Mouse (Mus musculus) midbrain, embryonic 12.5 days (tissue): ENCODE measurements around the gene Mpp3. TPM values are rescaled to one million over a fixed set of nuclear protein-coding genes. Genes with fewer than 3 reads are reported as not detected.

Source experiments
- ATAC-seq: fragments of 200-750 bp; cut with Nextera tagmentation; 2 replicates; pipeline ENCODE4 v1.8.0; 2017; ENCODE audit warnings: low read depth, moderate TSS enrichment, moderate library complexity; ENCODE audit not compliant: low FRiP score
- H3K27ac ChIP-seq: fragments of 300-500 bp; sonication (generic); replicated peaks from 2 replicates; pipeline ENCODE4 v1.5.1; 2016; ENCODE audit warnings: mild to moderate bottlenecking
- H3K27me3 ChIP-seq: fragments of 300-500 bp; sonication (generic); 2 replicates; pipeline ENCODE4 v1.6.1; 2016; ENCODE audit warnings: mild to moderate bottlenecking
- H3K36me3 ChIP-seq: fragments of 300-500 bp; sonication (generic); 2 replicates; pipeline ENCODE4 v1.6.1; 2016
- H3K4me1 ChIP-seq: fragments of 300-500 bp; sonication (generic); 2 replicates; pipeline ENCODE4 v1.6.1; 2016
- H3K4me2 ChIP-seq: fragments of 300-500 bp; sonication (generic); replicated peaks from 2 replicates; pipeline ENCODE4 v1.6.1; 2016; ENCODE audit warnings: mild to moderate bottlenecking, moderate library complexity
- H3K4me3 ChIP-seq: fragments of 300-500 bp; sonication (generic); 2 replicates; pipeline ENCODE4 v1.5.1; 2016; ENCODE audit warnings: mild to moderate bottlenecking
- H3K9ac ChIP-seq: fragments of 300-500 bp; sonication (generic); replicated peaks from 2 replicates; pipeline ENCODE4 v1.6.1; 2016; ENCODE audit warnings: mild to moderate bottlenecking, moderate library complexity
- H3K9me3 ChIP-seq: fragments of 300-500 bp; sonication (generic); 2 replicates; pipeline ENCODE4 v1.6.1; 2016; ENCODE audit warnings: mild to moderate bottlenecking
- WGBS: fragments of 180-500 bp; shearing (Covaris S2); methylation state at CpG from one replicate; pipeline ENCODE4 v1.1.7; 2016; 5-methylcytosine and 5-hydroxymethylcytosine counted together
- polyA plus RNA-seq: library from polyadenylated mRNA; unstranded; fragments of >200 nt; fragmentation: Nextera tagmentation; extraction: Ambion mirVana; gene quantifications from 2 replicates; pipeline ENCODE4 v1.2.1, GENCODE M21; 2016

Mpp3 gene
- polyA plus RNA-seq, 1 experiment from 2014 or later: 32.1 TPM

- Histone ChIP-seq H3K4me1 (peaks cover 25% of the 10 kb centered on the region), H3K4me2 (peak within 1 kb of the TSS; percentile 99), H3K36me3 (no peaks in the 10 kb centered on the region), H3K9ac (peak within 1 kb of the TSS; percentile 63), H3K27me3 (peaks cover 25% of the 10 kb centered on the region), H3K4me3 (peak within 1 kb of the TSS; percentile 60), H3K9me3 (no peaks in the 10 kb centered on the region), H3K27ac (peak within 1 kb of the TSS; percentile 54)
- peak; percentile 72 for ATAC-seq
- WGBS: 2% methylated on average over 51 of the region's 71 CpGs
These were observed 43.9 kb downstream of the Mpp3 start, which contains the start of gene Cfap97d1 for GRCm38 (mm10) chr11:101984054-101985025. Gene Cfap97d1, plus strand, starts transcription at chr11:101984279.

GRCm38 (mm10) chr11:101983431-101983921 is 44.8 kb downstream of the Mpp3 start:
- Histone ChIP-seq H3K27me3 (peaks cover 25% of the 10 kb centered on the region), H3K4me2 (peak overlapping the region; percentile 99; the same call in 1 of the 2 replicates), H3K27ac (no peak overlapping the region), H3K9ac (no peak overlapping the region), H3K4me3 (no peak overlapping the region), H3K36me3 (no peaks in the 10 kb centered on the region), H3K4me1 (peaks cover 23% of the 10 kb centered on the region), H3K9me3 (no peaks in the 10 kb centered on the region)
- WGBS: 80% methylated on average over 10 of the region's 10 CpGs
- ATAC-seq: no peak

- Histone ChIP-seq H3K9ac (no peak overlapping the region), H3K9me3 (no peaks in the 10 kb centered on the region), H3K4me2 (no peak overlapping the region), H3K4me1 (peaks cover 19% of the 10 kb centered on the region), H3K27ac (no peak overlapping the region), H3K4me3 (no peak overlapping the region), H3K36me3 (no peaks in the 10 kb centered on the region), H3K27me3 (peaks cover 25% of the 10 kb centered on the region)
- 55% methylated on average over 6 of the region's 6 CpGs for WGBS
- no peak for ATAC-seq
These were observed 45.3 kb downstream of the Mpp3 start for GRCm38 (mm10) chr11:101982981-101983411.

GRCm38 (mm10) chr11:101981850-101982249 is 46.4 kb downstream of the Mpp3 start:
- Histone ChIP-seq H3K36me3 (no peaks in the 10 kb centered on the region), H3K27ac (no peak overlapping the region), H3K27me3 (peaks cover 16% of the 10 kb centered on the region), H3K9ac (no peak overlapping the region), H3K9me3 (no peaks in the 10 kb centered on the region), H3K4me2 (no peak overlapping the region), H3K4me3 (no peak overlapping the region), H3K4me1 (peaks cover 22% of the 10 kb centered on the region)
- WGBS: 93% methylated on average over 12 of the region's 12 CpGs
- no peak for ATAC-seq

- 79% methylated on average over 9 of the region's 9 CpGs for WGBS
- peaks cover 20% of the 10 kb centered on the region for H3K4me1 ChIP-seq
- ATAC-seq: no peak
- no peak overlapping the region for H3K9ac ChIP-seq
- no peak overlapping the region for H3K4me3 ChIP-seq
- H3K27ac ChIP-seq: no peak overlapping the region
- H3K4me2 ChIP-seq: no peak overlapping the region
- no peaks in the 10 kb centered on the region for H3K9me3 ChIP-seq
- H3K27me3 ChIP-seq: peaks cover 10% of the 10 kb centered on the region
- no peaks in the 10 kb centered on the region for H3K36me3 ChIP-seq
These were observed 47.6 kb downstream of the Mpp3 start for GRCm38 (mm10) chr11:101980603-101981157.

- WGBS: 87% methylated on average over 5 of the region's 5 CpGs
- H3K27ac ChIP-seq: no peak overlapping the region
- no peak overlapping the region for H3K9ac ChIP-seq
- no peak overlapping the region for H3K4me2 ChIP-seq
- no peaks in the 10 kb centered on the region for H3K27me3 ChIP-seq
- no peak for ATAC-seq
- no peaks in the 10 kb centered on the region for H3K36me3 ChIP-seq
- H3K4me1 ChIP-seq: peaks cover 10% of the 10 kb centered on the region; the same call in 1 of the 2 replicates
- H3K4me3 ChIP-seq: no peak overlapping the region
- no peaks in the 10 kb centered on the region for H3K9me3 ChIP-seq
These were observed 49.1 kb downstream of the Mpp3 start for GRCm38 (mm10) chr11:101979140-101979539.

GRCm38 (mm10) chr11:101976949-101977348 is 51.3 kb downstream of the Mpp3 start:
- WGBS: 96% methylated on average over 7 of the region's 7 CpGs
- Histone ChIP-seq H3K9ac (no peak overlapping the region), H3K4me1 (0 out of 2 replicates have a peak, but pooled peaks cover 3% of the 10 kb centered on the region), H3K9me3 (no peaks in the 10 kb centered on the region), H3K4me2 (no peak overlapping the region), H3K27me3 (no peaks in the 10 kb centered on the region), H3K27ac (no peak overlapping the region), H3K4me3 (no peak overlapping the region), H3K36me3 (no peaks in the 10 kb centered on the region)
- no peak for ATAC-seq

- no peak for ATAC-seq
- H3K9me3 ChIP-seq: no peaks in the 10 kb centered on the region
- H3K36me3 ChIP-seq: no peaks in the 10 kb centered on the region
- H3K9ac ChIP-seq: no peak overlapping the region
- 0 out of 2 replicates have a peak, but pooled peaks cover 3% of the 10 kb centered on the region for H3K4me1 ChIP-seq
- H3K27me3 ChIP-seq: peaks cover 4% of the 10 kb centered on the region; the same call in 1 of the 2 replicates
- H3K4me2 ChIP-seq: no peak overlapping the region
- no peak overlapping the region for H3K4me3 ChIP-seq
- 61% methylated on average over 9 of the region's 9 CpGs for WGBS
- no peak overlapping the region for H3K27ac ChIP-seq
These were observed 53.3 kb downstream of the Mpp3 start for GRCm38 (mm10) chr11:101974923-101975322.

- H3K4me3 ChIP-seq: no peak overlapping the region
- no peaks in the 10 kb centered on the region for H3K9me3 ChIP-seq
- 56% methylated on average over 6 of the region's 6 CpGs for WGBS
- no peak overlapping the region for H3K4me2 ChIP-seq
- H3K4me1 ChIP-seq: 0 out of 2 replicates have a peak, but pooled peaks cover 3% of the 10 kb centered on the region
- H3K27me3 ChIP-seq: peaks cover 6% of the 10 kb centered on the region; the same call in 1 of the 2 replicates
- H3K27ac ChIP-seq: no peak overlapping the region
- no peaks in the 10 kb centered on the region for H3K36me3 ChIP-seq
- H3K9ac ChIP-seq: no peak overlapping the region
- no peak for ATAC-seq
These were observed 54.1 kb downstream of the Mpp3 start for GRCm38 (mm10) chr11:101974181-101974580.

GRCm38 (mm10) chr11:101973496-101973895 is 54.8 kb downstream of the Mpp3 start:
- no peak overlapping the region for H3K9ac ChIP-seq
- H3K36me3 ChIP-seq: no peaks in the 10 kb centered on the region
- H3K9me3 ChIP-seq: no peaks in the 10 kb centered on the region
- no peak overlapping the region for H3K27ac ChIP-seq
- H3K27me3 ChIP-seq: peaks cover 8% of the 10 kb centered on the region; the same call in 1 of the 2 replicates
- WGBS: 85% methylated on average over 9 of the region's 9 CpGs
- H3K4me2 ChIP-seq: no peak overlapping the region
- H3K4me1 ChIP-seq: peaks cover 5% of the 10 kb centered on the region; the same call in 1 of the 2 replicates
- no peak overlapping the region for H3K4me3 ChIP-seq
- no peak for ATAC-seq

- no peak overlapping the region for H3K27ac ChIP-seq
- no peaks in the 10 kb centered on the region for H3K9me3 ChIP-seq
- 88% methylated on average over 5 of the region's 5 CpGs for WGBS
- peaks cover 17% of the 10 kb centered on the region for H3K27me3 ChIP-seq
- no peaks in the 10 kb centered on the region for H3K36me3 ChIP-seq
- no peak overlapping the region for H3K4me2 ChIP-seq
- H3K4me3 ChIP-seq: no peak overlapping the region
- no peak for ATAC-seq
- no peak overlapping the region for H3K9ac ChIP-seq
- H3K4me1 ChIP-seq: peaks cover 8% of the 10 kb centered on the region; the same call in 1 of the 2 replicates
These were observed 55.6 kb downstream of the Mpp3 start for GRCm38 (mm10) chr11:101972651-101973050.

GRCm38 (mm10) chr11:101972097-101972496 is 56.2 kb downstream of the Mpp3 start:
- Histone ChIP-seq H3K4me1 (peaks cover 9% of the 10 kb centered on the region; the same call in 1 of the 2 replicates), H3K36me3 (no peaks in the 10 kb centered on the region), H3K27me3 (peaks cover 22% of the 10 kb centered on the region), H3K4me3 (no peak overlapping the region), H3K9me3 (no peaks in the 10 kb centered on the region), H3K27ac (no peak overlapping the region), H3K9ac (no peak overlapping the region), H3K4me2 (no peak overlapping the region)
- no peak for ATAC-seq
- WGBS: 78% methylated on average over 3 of the region's 3 CpGs
